Comparison of ENCODE assay signal across 9 mouse cellular contexts in the genomic region with DNA sequence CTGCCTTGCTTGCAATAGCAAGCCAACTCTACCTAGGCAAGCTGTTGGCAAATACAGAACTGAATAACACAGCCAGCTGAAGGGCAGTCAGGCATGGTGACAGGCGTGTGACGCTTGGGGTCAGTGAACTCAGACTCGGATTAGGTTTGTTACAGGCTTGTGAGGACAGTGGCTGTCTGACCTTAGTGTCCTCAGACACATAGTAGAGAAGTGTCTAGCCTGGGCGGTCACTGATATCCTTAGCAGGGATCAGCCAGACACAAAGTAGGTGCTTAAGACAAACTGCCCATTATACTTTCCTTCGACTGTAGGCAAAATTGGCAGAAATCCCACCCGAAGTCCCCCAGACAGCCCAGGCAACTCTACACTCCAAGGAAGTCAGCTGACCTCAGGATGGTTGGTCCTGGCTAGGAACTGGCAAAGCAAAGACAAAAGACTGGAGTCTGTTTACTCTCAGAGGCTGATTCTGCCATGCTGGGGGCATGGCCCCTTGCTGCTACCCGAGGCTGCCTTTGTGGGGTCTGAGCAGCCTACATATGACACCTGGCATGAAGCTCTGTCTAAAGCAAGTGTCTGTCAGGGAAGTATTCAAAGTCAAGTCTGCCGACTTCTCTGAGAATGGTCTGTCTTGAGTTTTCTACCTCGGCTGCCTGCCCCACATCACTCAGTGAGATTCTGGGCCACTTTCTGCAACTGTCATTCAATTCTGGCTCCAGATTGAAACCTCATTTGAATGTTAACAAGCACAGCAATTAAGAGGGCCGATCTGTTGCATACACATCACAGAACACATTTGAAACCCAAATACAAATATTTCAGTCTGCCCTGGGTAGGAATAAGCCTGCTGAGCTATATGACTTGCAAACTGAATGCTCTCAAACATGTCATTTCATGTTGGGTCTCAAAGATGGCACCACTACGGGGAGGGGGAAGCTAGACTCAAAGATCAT.
A peak's percentile ranks its signal among the peaks of the same experiment; 100 is the strongest.
DNase-seq lines count a peak whose midpoint lies in the region; ATAC-seq and TF ChIP-seq lines count a peak whose summit lies in the region.
"Had no signal": no experiment of that assay in that cellular context is flagged by ENCODE, and none has a peak within 500 bp of the region (broad histone marks: within the 10 kb centered on the region; RNA-seq: fewer than 3 reads in every experiment).

No protein-coding gene starts in this region.

- TF ChIP-seq CTCF in brain, embryonic 14.5 days (IDR thresholded peaks at IDR 0.05; ENCODE audit: borderline replicate concordance, extremely low read depth, insufficient read depth, insufficient read length), result no peak

- DNase-seq in heart, adult 8-10 months (ENCODE audit: low spot score), result peak; percentile 26
- no peak for DNase-seq in heart, postnatal 36 days
- peak; percentile 88 for DNase-seq in brain, embryonic 14.5 days (ENCODE audit: low read depth)
- DNase-seq in hindbrain, embryonic 14.5 days (ENCODE audit: low spot score), result no peak
- DNase-seq in left cerebral cortex, postnatal 10 days (ENCODE audit: extremely low spot score in 1 of 2, low spot score in 2 of 2), result no peak
- DNase-seq in layer of hippocampus, postnatal 10 days (ENCODE audit: low spot score in 2 of 2), result no peak
- no peak for DNase-seq in testis, postnatal 10 days (ENCODE audit: low spot score)

- no peak overlapping the region for H3K4me2 ChIP-seq in hindbrain, embryonic 14.5 days (replicated peaks)

- ATAC-seq in hindbrain, embryonic 14.5 days (ENCODE audit: low FRiP score), result peak; percentile 43; the same call in 1 of the 2 replicates
- peak; percentile 55; the same call in 1 of the 2 replicates for ATAC-seq in neutrophil, adult 5-6 weeks (ENCODE audit: extremely low read depth, insufficient number of reproducible peaks, low FRiP score, poor library complexity, severe bottlenecking)

- intact Hi-C loops in heart, postnatal 36 days (cut with DNase I), result no loop called here
- intact Hi-C loops in left cerebral cortex, postnatal 10 days (cut with DNase I), result no loop called here

- H3K27me3 ChIP-seq in hindbrain, embryonic 14.5 days (ENCODE audit: control insufficient read depth, insufficient read depth, low read length), result no peaks in the 10 kb centered on the region

- no peak for TF ChIP-seq POLR2A in brain, embryonic 14.5 days (IDR thresholded peaks at IDR 0.05; ENCODE audit: borderline replicate concordance, extremely low read depth, insufficient read depth, insufficient read length, poor library complexity, severe bottlenecking)

- 0 out of 2 replicates have a peak overlapping the region, but pooled peaks have one; percentile 16 for H3K27ac ChIP-seq in hindbrain, embryonic 14.5 days

- WGBS in hindbrain, embryonic 14.5 days, result 51% methylated on average over 11 of the region's 11 CpGs

- peaks cover 5% of the 10 kb centered on the region; the same call in 1 of the 2 replicates for H3K4me1 ChIP-seq in hindbrain, embryonic 14.5 days (replicated peaks; ENCODE audit: control insufficient read depth, insufficient read depth, low read length)

- no peaks in the 10 kb centered on the region for H3K9me3 ChIP-seq in hindbrain, embryonic 14.5 days (ENCODE audit: control insufficient read depth, low read length)
- H3K9me3 ChIP-seq: G1E had no signal

- no peak overlapping the region for H3K9ac ChIP-seq in hindbrain, embryonic 14.5 days

- no peaks in the 10 kb centered on the region for H3K36me3 ChIP-seq in hindbrain, embryonic 14.5 days (replicated peaks; ENCODE audit: control insufficient read depth, insufficient read depth)
- H3K36me3 ChIP-seq: G1E had no signal

- H3K4me3 ChIP-seq in hindbrain, embryonic 14.5 days (replicated peaks; ENCODE audit: low read length), result no peak overlapping the region

Comparison
In these comparisons a context has a peak if more than half of its experiments do, and no peak if none do; other contexts are left out.
1. DNase-seq: peak in heart, adult 8-10 months (single experiment) and brain, embryonic 14.5 days (single experiment); none in heart, postnatal 36 days (0 of 2), hindbrain, embryonic 14.5 days (single experiment), left cerebral cortex, postnatal 10 days (0 of 2), layer of hippocampus, postnatal 10 days (0 of 2) and testis, postnatal 10 days (single experiment).